Mouse (Mus musculus) forebrain, postnatal 0 days (tissue): ENCODE measurements at regions not wholly inside any gene's neighbourhood (a gene's known extent, or its start where the extent isn't known, plus 50 kb on each side); places are given as distances from the start of the nearest gene placed in this dataset.

Experiments
- ATAC-seq: fragments of 200-750 bp; cut with Nextera tagmentation; 2 replicates; pipeline ENCODE4 v1.8.0; 2017; ENCODE audit warnings: mild to moderate bottlenecking, moderate library complexity
- DNase-seq: peaks from one replicate; pipeline ENCODE4 v3.0.0-alpha.2; 2015
- H3K27ac ChIP-seq: fragments of 300-500 bp; sonication (generic); 2 replicates; pipeline ENCODE4 v1.5.1; 2014; ENCODE audit warnings: low read depth, mild to moderate bottlenecking, antibody characterized with exemption, low read length, moderate library complexity, mixed read lengths
- H3K27me3 ChIP-seq: fragments of 300-500 bp; sonication (generic); 2 replicates; pipeline ENCODE4 v1.6.1; 2014; ENCODE audit warnings: mild to moderate bottlenecking, low read length, mixed read lengths; ENCODE audit not compliant: insufficient read depth
- H3K36me3 ChIP-seq: fragments of 300-500 bp; sonication (generic); 2 replicates; pipeline ENCODE4 v1.6.1; 2014; ENCODE audit warnings: mild to moderate bottlenecking, moderate library complexity; ENCODE audit not compliant: insufficient read depth
- H3K4me1 ChIP-seq: fragments of 300-500 bp; sonication (generic); 2 replicates; pipeline ENCODE4 v1.6.1; 2014; ENCODE audit warnings: antibody characterized with exemption; ENCODE audit not compliant: insufficient read depth
- H3K4me2 ChIP-seq: fragments of 300-500 bp; sonication (generic); 2 replicates; pipeline ENCODE4 v1.6.1; 2014; ENCODE audit warnings: low read depth, mild to moderate bottlenecking, moderate library complexity
- H3K4me3 ChIP-seq: fragments of 300-500 bp; sonication (generic); 2 replicates; pipeline ENCODE4 v1.5.1; 2014; ENCODE audit warnings: low read depth, low read length, mixed read lengths
- H3K9ac ChIP-seq: fragments of 300-500 bp; sonication (generic); 2 replicates; pipeline ENCODE4 v1.6.1; 2014; ENCODE audit warnings: mild to moderate bottlenecking
- H3K9me3 ChIP-seq: fragments of 300-500 bp; sonication (generic); 2 replicates; pipeline ENCODE4 v1.6.1; 2016; ENCODE audit warnings: low read length
- CTCF ChIP-seq: sonication (generic); IDR thresholded peaks from 2 replicates; pipeline ENCODE4 v1.5.1; 2016; ENCODE audit warnings: antibody characterized with exemption, control low read depth, low read depth
- WGBS: fragments of 180-500 bp; shearing (Covaris S2); extraction: QIAGEN DNeasy Blood & Tissue Kit; methylation state at CpG from one replicate; pipeline ENCODE4 v1.1.7; 2014; 5-methylcytosine and 5-hydroxymethylcytosine counted together

DNA sequence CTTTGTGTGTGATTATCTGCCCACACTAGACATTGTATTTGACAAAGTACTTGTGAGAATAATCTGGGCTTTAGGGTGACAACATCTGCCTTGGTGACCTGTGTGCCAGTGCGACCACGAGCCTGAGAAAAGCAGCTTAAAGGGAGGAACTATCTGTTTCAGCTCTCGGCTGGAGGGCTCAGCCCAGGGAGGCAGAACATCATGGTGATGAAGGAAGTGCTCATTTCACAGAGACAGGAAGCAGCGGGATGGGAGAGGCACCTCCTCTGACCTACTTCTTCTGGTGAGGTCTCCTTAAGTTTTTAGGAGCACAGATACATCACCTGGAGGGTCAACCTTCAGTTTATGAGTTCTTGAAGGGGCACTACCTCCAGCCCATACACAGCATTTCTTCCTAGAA, 89.8 kb downstream of the Kif26a start:
- Histone ChIP-seq H3K36me3 (no peaks in the 10 kb centered on the region), H3K9me3 (no peaks in the 10 kb centered on the region), H3K27ac (no peak overlapping the region), H3K4me1 (peaks cover 8% of the 10 kb centered on the region), H3K9ac (no peak overlapping the region), H3K4me3 (no peak overlapping the region), H3K27me3 (no peaks in the 10 kb centered on the region), H3K4me2 (no peak overlapping the region)
- WGBS: 70% methylated on average over 4 of the region's 4 CpGs
- TF ChIP-seq CTCF: no peak
- DNase-seq: no peak
- ATAC-seq: no peak

- no peak overlapping the region for H3K27ac ChIP-seq
- DNase-seq: no peak
- H3K4me2 ChIP-seq: no peak overlapping the region
- ATAC-seq: no peak
- H3K9ac ChIP-seq: no peak overlapping the region
- no peak overlapping the region for H3K4me3 ChIP-seq
- H3K27me3 ChIP-seq: no peaks in the 10 kb centered on the region
- H3K36me3 ChIP-seq: no peaks in the 10 kb centered on the region
- no peak for TF ChIP-seq CTCF
- H3K9me3 ChIP-seq: no peaks in the 10 kb centered on the region
- 46% methylated on average over 13 of the region's 13 CpGs for WGBS
- H3K4me1 ChIP-seq: peaks cover 8% of the 10 kb centered on the region
Observed at GRCm38 (mm10) chr12:112237061-112237490, 91.1 kb downstream of the Kif26a start.

DNA sequence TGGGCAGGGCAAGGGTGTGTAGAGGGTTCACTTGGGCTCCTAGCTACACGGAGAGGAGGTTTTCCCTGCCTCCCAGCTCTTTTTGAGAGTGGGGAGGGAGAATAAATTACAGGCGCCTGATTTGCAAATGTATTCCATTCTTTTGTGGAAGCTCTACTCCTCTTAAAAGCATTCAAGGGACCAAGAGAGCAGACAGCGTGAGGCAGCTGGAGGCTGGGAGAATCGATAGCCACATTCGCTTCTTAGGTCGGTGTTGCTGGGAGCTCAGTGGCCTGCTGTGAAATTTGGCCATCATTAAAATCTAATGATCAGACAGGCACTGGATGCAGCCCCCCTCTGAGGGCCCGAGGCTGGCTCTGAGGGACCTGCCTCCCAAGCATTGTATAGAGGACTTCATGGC, 92.8 kb downstream of the Kif26a start:
- TF ChIP-seq CTCF: no peak
- Histone ChIP-seq H3K27ac (peak overlapping the region; percentile 59; the same call in 1 of the 2 replicates), H3K4me2 (no peak overlapping the region), H3K4me3 (no peak overlapping the region), H3K9me3 (no peaks in the 10 kb centered on the region), H3K27me3 (no peaks in the 10 kb centered on the region), H3K36me3 (no peaks in the 10 kb centered on the region), H3K9ac (no peak overlapping the region), H3K4me1 (peaks cover 8% of the 10 kb centered on the region)
- ATAC-seq (peak; percentile 59; the same call in 1 of the 2 replicates), DNase-seq (no peak)
- WGBS: 10% methylated on average over 7 of the region's 7 CpGs

DNA sequence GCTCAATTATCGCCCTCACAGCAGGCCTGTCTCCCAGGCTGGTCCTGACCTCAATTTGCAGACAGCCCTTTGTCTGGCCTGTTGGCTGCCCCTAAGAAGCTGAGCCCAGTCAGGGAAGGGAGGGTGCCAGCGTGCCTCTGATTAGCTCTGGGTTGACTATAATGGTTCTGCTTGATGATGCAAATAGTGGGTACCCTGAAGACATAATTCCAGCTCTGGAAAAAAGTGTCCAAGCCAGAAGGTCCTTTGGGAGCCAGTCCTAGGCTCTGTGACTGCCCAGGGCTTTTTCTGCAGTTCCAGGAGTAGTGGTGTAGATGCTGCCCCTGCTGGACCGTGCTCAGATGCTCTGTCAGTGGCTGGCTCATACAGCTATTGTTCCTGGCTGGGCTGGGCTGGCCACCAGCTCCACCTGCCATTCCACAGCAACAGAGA, 95.7 kb downstream of the Kif26a start:
- H3K4me2 ChIP-seq: no peak overlapping the region
- no peaks in the 10 kb centered on the region for H3K9me3 ChIP-seq
- H3K4me1 ChIP-seq: peaks cover 8% of the 10 kb centered on the region
- no peaks in the 10 kb centered on the region for H3K36me3 ChIP-seq
- no peaks in the 10 kb centered on the region for H3K27me3 ChIP-seq
- peak; percentile 39 for TF ChIP-seq CTCF
- ATAC-seq (peak; percentile 65), DNase-seq (no peak)
- no peak overlapping the region for H3K4me3 ChIP-seq
- no peak overlapping the region for H3K27ac ChIP-seq
- WGBS: 7% methylated on average over 3 of the region's 3 CpGs
- H3K9ac ChIP-seq: no peak overlapping the region

GRCm38 (mm10) chr12:112243231-112243630, 97.2 kb downstream of the Kif26a start:
- no peak overlapping the region for H3K4me3 ChIP-seq
- no peak for TF ChIP-seq CTCF
- ATAC-seq (no peak), DNase-seq (no peak)
- H3K9ac ChIP-seq: no peak overlapping the region
- no peak overlapping the region for H3K4me2 ChIP-seq
- H3K36me3 ChIP-seq: no peaks in the 10 kb centered on the region
- H3K27me3 ChIP-seq: no peaks in the 10 kb centered on the region
- WGBS: 72% methylated on average over 5 of the region's 5 CpGs
- no peak overlapping the region for H3K27ac ChIP-seq
- H3K4me1 ChIP-seq: peaks cover 8% of the 10 kb centered on the region
- H3K9me3 ChIP-seq: no peaks in the 10 kb centered on the region

DNA sequence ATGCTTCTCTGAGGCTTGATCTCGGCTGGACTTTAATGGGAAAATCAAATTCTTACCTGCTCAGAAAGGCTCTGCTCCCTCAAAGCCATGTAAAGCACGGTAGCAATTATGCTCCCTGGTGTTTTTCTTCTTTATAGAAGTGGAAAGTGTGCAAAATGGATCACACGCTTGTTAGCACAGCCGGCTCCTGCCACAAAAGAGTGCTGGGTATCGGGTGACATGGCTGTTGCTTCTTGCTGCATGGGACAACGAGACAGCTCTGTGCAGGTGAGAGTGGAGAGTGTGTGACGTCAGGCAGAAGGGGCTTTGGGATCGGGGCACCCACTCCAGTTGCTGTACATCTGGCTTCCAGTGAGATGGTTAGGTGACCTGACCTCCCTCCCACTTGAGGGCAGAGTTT, 104.9 kb downstream of the Kif26a start:
- no peak for ATAC-seq
- TF ChIP-seq CTCF: no peak
- Histone ChIP-seq H3K4me3 (no peak overlapping the region), H3K9me3 (no peaks in the 10 kb centered on the region), H3K4me1 (peaks cover 4% of the 10 kb centered on the region; the same call in 1 of the 2 replicates), H3K27ac (no peak overlapping the region), H3K36me3 (no peaks in the 10 kb centered on the region), H3K4me2 (no peak overlapping the region), H3K27me3 (no peaks in the 10 kb centered on the region), H3K9ac (no peak overlapping the region)
- DNase-seq: no peak
- 48% methylated on average over 8 of the region's 8 CpGs for WGBS

DNA sequence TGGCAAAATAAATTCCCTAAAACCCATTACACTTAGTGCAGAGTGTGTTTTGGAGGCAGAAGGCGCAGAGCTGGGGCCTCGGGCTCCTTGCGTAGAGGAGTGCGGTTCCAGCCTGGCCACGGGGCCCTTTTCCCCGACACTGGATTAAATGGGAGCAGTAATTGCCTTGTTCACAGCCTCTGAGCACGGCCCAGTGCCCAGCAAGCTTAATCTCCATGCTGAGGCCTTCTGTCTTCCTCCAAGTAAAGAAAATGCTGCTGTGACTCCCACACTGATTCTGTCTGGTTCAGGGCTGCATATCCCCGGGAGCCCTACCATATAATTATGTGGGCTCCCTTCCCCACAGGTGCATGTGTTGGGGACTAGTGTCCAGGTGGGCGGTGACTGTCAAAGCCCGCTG, 107.5 kb downstream of the Kif26a start:
- 32% methylated on average over 10 of the region's 10 CpGs for WGBS
- ATAC-seq (peak; percentile 32; the same call in 1 of the 2 replicates), DNase-seq (peak; percentile 20)
- no peaks in the 10 kb centered on the region for H3K27me3 ChIP-seq
- TF ChIP-seq CTCF: no peak
- peaks cover 4% of the 10 kb centered on the region; the same call in 1 of the 2 replicates for H3K4me1 ChIP-seq
- no peak overlapping the region for H3K9ac ChIP-seq
- no peaks in the 10 kb centered on the region for H3K9me3 ChIP-seq
- H3K36me3 ChIP-seq: no peaks in the 10 kb centered on the region
- H3K4me2 ChIP-seq: no peak overlapping the region
- H3K27ac ChIP-seq: 0 out of 2 replicates have a peak overlapping the region, but pooled peaks have one; percentile 9
- H3K4me3 ChIP-seq: no peak overlapping the region
